Mouse (Mus musculus) adrenal gland, postnatal 25 days (tissue): Measurements from ENCODE around the gene Nuak2. TPM values are rescaled to one million over a fixed set of nuclear protein-coding genes. Genes with fewer than 3 reads are reported as not detected.
"Not testable (repeated sequence)": the region's sequence is repeated elsewhere in the genome, so short reads cannot be mapped to it uniquely, and the experiment has no call there.

ENCODE experiments used
- DNase-seq: peaks from one replicate; pipeline ENCODE4 v3.0.0; 2021; ENCODE audit warnings: mixed read lengths
- long read RNA-seq: library from polyadenylated mRNA; stranded (forward); transcript quantifications from one replicate; pipeline ENCODE4 v2.0.0, GENCODE M21; 2021
- total RNA-seq: library from RNA; stranded (reverse); gene quantifications from 2 replicates; pipeline ENCODE4 v1.2.3, GENCODE M21; 2021

The Nuak2 gene
- total RNA-seq, result 2.4 and 4.8 TPM in 2 replicates
- long read RNA-seq, transcript Nuak2-202 (7 exons, 3,107 nt), result major isoform, 7 of 9 reads
- long read RNA-seq, partial matches to known transcripts, result 1 of 9 reads
- long read RNA-seq, other reads (novel, unspliced or antisense), result 1 of 9 reads

- DNase-seq, result peak; percentile 90
Measured at GRCm38 (mm10) chr1:132315889-132316624, at the start of gene Nuak2. TSS of gene Nuak2 (plus strand) at chr1:132316126.

- DNase-seq, result no peak
Measured at GRCm38 (mm10) chr1:132266791-132267557, 49.0 kb upstream of the Nuak2 start.

GRCm38 (mm10) chr1:132267959-132268358 lies 48.0 kb upstream of the Nuak2 start:
- no peak for DNase-seq

- DNase-seq, result no peak
Measured at GRCm38 (mm10) chr1:132268418-132269060, 47.4 kb upstream of the Nuak2 start.

GRCm38 (mm10) chr1:132271237-132271636 lies 44.7 kb upstream of the Nuak2 start:
- DNase-seq, result no peak

- no peak for DNase-seq
Measured at GRCm38 (mm10) chr1:132276694-132277093, 39.2 kb upstream of the Nuak2 start.

- peak; percentile 55 for DNase-seq
Measured at GRCm38 (mm10) chr1:132277124-132277523, 38.8 kb upstream of the Nuak2 start.

GRCm38 (mm10) chr1:132280636-132281035 lies 35.3 kb upstream of the Nuak2 start:
- not testable (repeated sequence) for DNase-seq

GRCm38 (mm10) chr1:132281523-132282176 lies 34.3 kb upstream of the Nuak2 start:
- DNase-seq, result no peak

GRCm38 (mm10) chr1:132282177-132282536 lies 33.8 kb upstream of the Nuak2 start:
- no peak for DNase-seq

- no peak for DNase-seq
Measured at GRCm38 (mm10) chr1:132283018-132283417, 32.9 kb upstream of the Nuak2 start.

GRCm38 (mm10) chr1:132286735-132287134 lies 29.2 kb upstream of the Nuak2 start:
- no peak for DNase-seq

GRCm38 (mm10) chr1:132287445-132287844 lies 28.5 kb upstream of the Nuak2 start:
- no peak for DNase-seq

GRCm38 (mm10) chr1:132287991-132288451 lies 27.9 kb upstream of the Nuak2 start:
- DNase-seq, result no peak

- DNase-seq, result no peak
Measured at GRCm38 (mm10) chr1:132289965-132290364, 26.0 kb upstream of the Nuak2 start.

GRCm38 (mm10) chr1:132290921-132291675 lies 24.8 kb upstream of the Nuak2 start:
- DNase-seq, result no peak

- DNase-seq, result no peak
Measured at GRCm38 (mm10) chr1:132291706-132292105, 24.2 kb upstream of the Nuak2 start.

- peak; percentile 66 for DNase-seq
Measured at GRCm38 (mm10) chr1:132292318-132293129, 23.4 kb upstream of the Nuak2 start.

GRCm38 (mm10) chr1:132295506-132295905 lies 20.4 kb upstream of the Nuak2 start:
- DNase-seq, result no peak

- DNase-seq, result peak; percentile 74
Measured at GRCm38 (mm10) chr1:132296051-132296450, 19.9 kb upstream of the Nuak2 start.

- peak; percentile 89 for DNase-seq
Measured at GRCm38 (mm10) chr1:132298425-132298800, 17.5 kb upstream of the Nuak2 start, which contains the start of gene Klhdc8a. TSS of gene Klhdc8a (plus strand) at chr1:132298626.
